Mouse (Mus musculus): ENCODE measurements around the gene Tnik.
A peak's percentile ranks its signal among the peaks of the same experiment; 100 is the strongest.

Gene Tnik

DNA sequence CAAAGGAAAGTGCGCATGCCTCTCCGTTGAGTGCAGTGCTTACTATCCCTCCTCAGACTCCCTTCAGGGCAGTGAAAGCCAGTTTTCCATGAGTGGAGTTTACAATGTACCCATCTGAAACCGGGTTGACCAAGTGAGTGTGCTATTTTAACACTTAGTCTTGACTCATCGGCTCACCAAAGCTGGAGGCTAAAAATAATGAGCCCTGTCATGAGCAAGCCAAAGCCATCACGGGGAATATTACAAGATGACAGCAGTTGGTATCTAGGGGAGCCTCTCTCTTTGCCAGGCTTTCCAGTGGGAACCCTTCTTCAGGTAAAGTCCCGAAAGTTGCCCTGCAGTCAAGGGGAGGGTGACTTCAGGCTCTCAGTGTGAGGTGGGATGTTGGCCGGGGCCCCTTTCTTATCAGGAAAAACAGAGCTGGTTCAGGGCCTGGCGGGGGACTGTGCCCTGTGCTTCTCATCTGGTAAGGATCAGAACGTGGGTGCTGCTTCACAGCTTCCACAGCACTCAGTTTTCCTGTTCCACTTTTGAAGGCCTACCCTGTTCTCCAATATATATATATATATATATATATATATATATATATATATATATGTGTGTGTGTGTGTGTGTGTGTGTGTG is 136.7 kb downstream of the Tnik start:
- peak; percentile 64 for ATAC-seq (ENCODE audit: low TSS enrichment)

DNA sequence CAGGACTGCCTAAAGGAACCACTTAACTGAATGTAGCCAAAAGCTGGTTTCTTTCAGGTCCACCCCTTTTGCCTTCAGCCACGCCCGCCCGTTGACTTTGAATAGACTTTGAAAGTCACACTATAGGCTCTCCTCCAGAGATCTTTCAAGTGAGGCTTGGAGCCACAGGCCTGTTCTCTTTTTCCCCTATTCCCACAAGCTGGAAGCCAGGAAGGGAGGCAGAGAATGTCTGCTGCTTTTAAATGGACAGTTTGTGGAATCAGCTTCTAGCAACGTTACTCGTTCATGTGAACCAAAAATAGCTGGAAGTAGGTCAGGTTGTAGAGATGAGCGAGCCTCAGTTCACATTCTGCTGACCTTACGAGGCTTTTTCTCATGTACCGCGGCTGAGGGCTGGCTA is 138.3 kb downstream of the Tnik start:
- no peak for ATAC-seq (ENCODE audit: low TSS enrichment)

- ATAC-seq (ENCODE audit: low TSS enrichment), result peak; percentile 13; the same call in 1 of the 2 replicates
Measured at GRCm38 (mm10) chr3:28402221-28402620, 139.2 kb downstream of the Tnik start.

- ATAC-seq (ENCODE audit: low TSS enrichment), result peak; percentile 55
Measured at GRCm38 (mm10) chr3:28405391-28405790, 142.4 kb downstream of the Tnik start.

DNA sequence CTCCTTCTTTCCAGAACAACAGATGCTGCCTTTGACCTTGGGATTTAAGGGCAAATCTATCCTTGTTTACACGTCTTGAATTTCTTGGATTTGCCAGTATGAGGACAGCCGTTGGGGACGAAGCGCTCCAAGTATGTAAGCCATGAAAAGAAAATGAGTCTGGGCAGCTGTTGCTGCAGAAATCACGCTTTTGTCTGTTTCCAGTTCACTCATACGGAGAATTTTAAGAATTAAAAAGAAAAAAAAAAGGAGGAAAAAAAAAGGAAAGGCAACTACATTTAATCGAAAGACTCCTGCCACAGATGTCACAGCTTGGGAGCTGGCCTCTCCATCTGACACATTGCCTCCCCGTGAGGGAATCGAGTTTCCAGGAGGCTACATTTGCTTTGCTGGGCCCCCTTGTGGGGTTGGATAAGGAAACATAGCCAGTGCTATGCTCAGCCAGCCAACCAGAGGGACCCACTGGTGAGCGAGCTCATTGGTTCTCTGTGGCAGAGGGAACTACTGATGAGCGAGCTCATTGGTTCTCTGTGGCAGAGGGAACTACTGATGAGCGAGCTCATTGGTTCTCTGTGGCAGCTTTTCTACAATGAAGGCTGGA is 145.9 kb downstream of the Tnik start:
- peak; percentile 87 for ATAC-seq (ENCODE audit: low TSS enrichment)

- ATAC-seq (ENCODE audit: low TSS enrichment), result no peak
Measured at GRCm38 (mm10) chr3:28410269-28410668, 147.3 kb downstream of the Tnik start.

DNA sequence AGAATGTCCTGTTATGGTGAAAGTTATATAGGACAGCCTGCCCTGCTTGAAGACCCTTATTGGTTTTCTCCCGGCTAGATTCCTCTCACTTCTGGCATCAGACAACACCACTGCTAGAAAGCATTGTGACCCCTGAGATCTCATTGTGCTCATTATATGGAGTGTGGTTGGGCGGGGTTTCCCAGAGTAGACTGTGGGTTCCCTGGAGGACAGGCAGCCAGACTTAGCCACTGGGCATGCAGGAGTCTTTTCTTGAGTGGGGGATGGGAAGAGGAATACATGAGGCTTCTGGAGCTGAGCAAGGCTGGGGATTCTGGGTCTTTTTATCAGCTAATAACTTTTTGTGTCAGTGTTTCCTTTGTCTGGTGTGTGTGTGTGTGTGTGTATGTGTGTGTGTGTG is 153.0 kb downstream of the Tnik start:
- no peak for ATAC-seq (ENCODE audit: low TSS enrichment)

- ATAC-seq (ENCODE audit: low TSS enrichment), result no peak
Measured at GRCm38 (mm10) chr3:28417091-28417715, 154.2 kb downstream of the Tnik start.

DNA sequence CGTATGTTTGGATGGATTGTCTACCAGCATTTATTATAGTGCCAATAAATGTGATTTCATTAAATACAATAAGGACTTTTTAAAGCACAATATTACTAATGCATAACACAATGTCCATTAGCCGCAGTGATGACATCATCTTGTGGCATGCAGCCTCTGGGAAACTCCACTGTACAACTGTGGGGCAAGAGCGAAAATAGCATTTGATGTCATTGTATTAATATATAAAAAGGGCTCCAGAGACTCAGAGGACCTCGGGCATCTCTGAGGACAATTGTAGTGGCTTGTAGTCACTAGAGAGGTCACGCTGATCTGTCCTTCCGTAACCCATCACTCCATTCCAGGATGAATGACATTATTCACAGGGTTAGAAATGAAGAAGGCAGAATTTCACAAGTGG is 157.2 kb downstream of the Tnik start:
- 0 out of 2 replicates have a peak, but pooled peaks have one; percentile 5 for ATAC-seq (ENCODE audit: low TSS enrichment)

- no peak for ATAC-seq (ENCODE audit: low TSS enrichment)
Measured at GRCm38 (mm10) chr3:28420698-28421097, 157.7 kb downstream of the Tnik start.

DNA sequence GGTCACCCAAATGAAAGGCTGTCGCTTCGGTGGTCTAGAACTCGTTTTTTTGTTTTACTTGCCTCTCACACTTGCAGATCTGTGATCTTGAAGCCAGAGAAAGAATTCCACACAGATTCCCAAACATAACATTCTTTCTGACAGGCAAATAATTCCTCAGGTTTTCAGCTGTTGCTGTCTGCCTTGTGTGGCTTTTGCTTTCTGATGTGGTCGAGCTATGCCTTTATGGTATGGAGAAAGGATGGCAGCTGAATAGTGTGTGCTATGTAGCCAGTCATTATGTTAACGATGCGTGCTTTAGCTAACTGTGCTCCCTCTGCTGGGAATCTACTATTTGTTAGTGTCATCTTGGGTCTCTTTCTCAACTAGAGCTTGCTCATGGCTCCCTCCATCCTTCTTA is 158.8 kb downstream of the Tnik start:
- ATAC-seq (ENCODE audit: low TSS enrichment), result no peak; the same call in 1 of the 2 replicates

- ATAC-seq (ENCODE audit: low TSS enrichment), result no peak
Measured at GRCm38 (mm10) chr3:28422221-28422620, 159.2 kb downstream of the Tnik start.

DNA sequence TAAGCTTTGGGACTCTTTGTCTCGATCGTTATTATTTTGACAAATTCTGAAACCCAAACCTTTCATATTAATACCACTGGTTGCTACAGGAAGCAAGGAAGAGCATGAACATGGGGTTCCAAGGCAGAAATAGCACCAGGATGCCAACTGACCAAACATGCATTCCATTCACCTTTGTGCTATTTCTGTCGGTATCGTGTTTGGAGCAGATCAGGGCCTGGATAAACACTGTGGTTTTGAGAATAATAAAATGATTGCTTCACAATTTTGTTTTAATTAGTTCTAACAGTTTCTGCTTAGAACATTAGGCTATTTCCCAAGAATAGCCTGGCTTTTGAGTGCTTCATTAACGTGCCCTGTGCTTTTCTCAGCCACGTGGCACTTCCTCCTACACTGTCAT is 162.9 kb downstream of the Tnik start:
- no peak; the same call in 1 of the 2 replicates for ATAC-seq (ENCODE audit: low TSS enrichment)

DNA sequence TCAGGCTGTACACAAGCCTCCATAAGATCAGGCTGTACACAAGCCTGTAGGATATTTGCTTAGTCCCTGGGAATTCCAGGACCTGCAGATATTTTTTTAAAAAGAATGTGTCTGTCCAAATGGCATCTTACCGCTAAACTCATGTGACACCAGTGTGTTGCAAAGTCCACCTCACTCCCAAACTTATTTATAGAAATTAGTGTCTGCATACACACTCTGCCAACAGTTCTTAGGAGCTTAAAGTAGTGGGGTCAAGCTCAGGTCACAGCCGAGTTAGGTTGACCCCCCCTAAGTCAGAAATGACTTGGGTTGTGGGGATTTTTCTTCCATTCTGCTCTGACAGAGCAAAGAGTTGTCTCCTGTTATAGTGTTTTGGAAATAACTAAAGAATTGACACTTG is 168.4 kb downstream of the Tnik start:
- ATAC-seq (ENCODE audit: low TSS enrichment), result no peak

GRCm38 (mm10) chr3:28432321-28432720 is 169.3 kb downstream of the Tnik start:
- no peak; the same call in 1 of the 2 replicates for ATAC-seq (ENCODE audit: low TSS enrichment)

DNA sequence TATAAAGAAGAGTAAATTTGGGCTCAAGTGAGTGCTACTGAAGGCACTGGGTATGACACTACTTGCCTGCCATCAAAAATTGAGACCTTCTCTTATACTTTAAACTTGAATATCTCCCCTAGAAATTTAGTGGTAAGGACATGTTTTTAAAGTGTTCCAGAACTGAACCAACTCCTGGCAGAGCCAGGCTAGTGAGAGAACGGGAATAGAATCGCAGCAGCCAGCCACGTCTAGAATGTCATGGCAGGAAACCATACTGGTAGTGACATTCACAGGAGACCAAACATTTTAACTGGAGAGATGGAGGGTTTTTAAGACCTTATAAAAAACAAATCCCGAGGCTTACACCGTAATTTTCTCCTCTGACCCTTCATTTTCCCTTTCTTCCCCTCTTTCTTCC is 172.5 kb downstream of the Tnik start:
- peak; percentile 72 for ATAC-seq (ENCODE audit: low TSS enrichment)

DNA sequence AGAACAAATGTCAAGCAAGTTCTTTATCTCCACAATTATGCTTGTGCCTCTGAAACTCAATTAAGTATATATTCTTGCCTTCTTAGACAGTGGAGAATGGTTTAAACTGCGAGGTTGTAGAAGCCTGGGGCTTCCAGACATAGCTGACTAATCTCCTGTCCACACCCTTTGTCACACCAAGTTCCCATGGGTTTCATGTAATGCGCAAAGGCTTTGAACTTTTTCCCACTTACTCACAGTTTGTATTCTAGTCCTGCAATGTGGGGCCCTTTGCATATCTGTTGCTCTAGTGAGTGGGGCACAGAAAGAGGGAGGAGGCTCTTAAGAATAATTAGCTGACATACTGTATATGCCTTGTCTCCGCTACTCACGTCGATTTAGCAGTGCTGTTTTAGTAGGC is 174.4 kb downstream of the Tnik start:
- ATAC-seq (ENCODE audit: low TSS enrichment), result no peak

- ATAC-seq (ENCODE audit: low TSS enrichment), result peak; percentile 74
Measured at GRCm38 (mm10) chr3:28441545-28441944, 178.5 kb downstream of the Tnik start.

- ATAC-seq (ENCODE audit: low TSS enrichment), result no peak
Measured at GRCm38 (mm10) chr3:28442116-28442515, 179.1 kb downstream of the Tnik start.

- ATAC-seq (ENCODE audit: low TSS enrichment), result no peak
Measured at GRCm38 (mm10) chr3:28447950-28448349, 184.9 kb downstream of the Tnik start.

DNA sequence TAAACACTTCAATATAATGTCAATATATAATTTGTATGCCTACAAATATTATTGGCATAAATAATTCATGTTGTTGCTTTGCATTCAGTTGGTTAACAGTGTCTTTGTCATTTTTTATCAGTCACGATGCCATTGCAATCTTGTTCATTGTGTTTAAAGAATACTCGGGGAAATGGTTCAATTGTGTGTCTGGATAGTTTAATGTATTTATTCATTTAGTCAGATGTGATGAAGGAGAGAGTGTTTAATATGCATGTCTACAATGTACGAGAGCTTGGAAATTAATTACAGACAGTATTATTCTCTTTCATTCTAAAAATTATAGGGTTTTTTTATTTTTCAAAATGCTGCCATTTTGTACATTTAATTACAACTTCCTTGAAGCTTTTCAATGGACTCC is 190.4 kb downstream of the Tnik start:
- ATAC-seq (ENCODE audit: low TSS enrichment), result no peak

DNA sequence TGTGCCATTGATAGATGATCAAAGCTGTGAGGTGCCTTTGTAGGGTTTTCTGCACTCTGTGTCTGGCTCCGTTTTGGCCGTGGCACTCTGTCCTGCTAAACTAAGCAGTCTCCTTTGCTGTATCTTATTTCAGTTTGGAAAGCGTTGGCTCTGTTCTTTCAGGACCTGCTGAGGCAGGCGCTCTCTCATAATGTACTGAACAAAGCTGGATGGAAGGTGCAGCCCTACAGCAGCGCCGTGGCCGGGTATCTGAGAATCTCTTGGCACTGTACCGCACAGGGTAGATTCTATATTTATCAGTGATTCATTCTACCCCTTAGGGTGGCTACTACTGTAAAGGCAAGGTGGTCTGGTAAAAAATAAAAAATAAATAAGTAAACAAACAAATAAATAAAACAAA is 193.8 kb downstream of the Tnik start:
- ATAC-seq (ENCODE audit: low TSS enrichment), result peak; percentile 49; the same call in 1 of the 2 replicates

DNA sequence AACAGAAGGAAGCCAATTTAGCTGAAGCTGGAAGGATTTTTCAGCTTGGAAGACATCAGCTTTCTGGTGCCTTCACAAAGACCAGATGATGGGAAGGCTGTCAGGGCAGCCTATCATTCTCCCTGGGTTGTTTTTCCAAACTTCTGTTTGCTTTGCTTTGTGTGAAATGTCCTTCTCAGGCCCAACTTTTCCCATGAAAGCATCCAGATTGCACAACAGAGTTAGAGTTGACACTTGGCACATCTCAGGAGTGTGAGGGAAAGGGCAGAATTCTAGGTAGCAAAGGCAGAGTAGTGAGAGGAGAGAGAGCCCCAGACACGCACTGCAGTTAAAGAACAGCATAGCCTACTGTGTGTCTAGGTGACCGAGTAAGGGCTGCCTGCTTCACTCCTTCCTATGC is 194.5 kb downstream of the Tnik start:
- 0 out of 2 replicates have a peak, but pooled peaks have one; percentile 18 for ATAC-seq (ENCODE audit: low TSS enrichment)

Data from frontal cortex, adult (tissue).